Mouse (Mus musculus): ENCODE results near the gene Pi4ka. TPM values are rescaled to one million over a fixed set of nuclear protein-coding genes. Genes with fewer than 3 reads are reported as not detected.

Pi4ka gene
- polyA plus RNA-seq, 1 experiment from 2014 or later = 28.1 TPM

Other genes with a start within 250 kb of the Pi4ka start
- gene Ube2l3, start 203.7 kb downstream of the Pi4ka start, polyA plus RNA-seq (2015; fragmentation: Nextera tagmentation; extraction: Ambion mirVana) = 255 and 264 TPM in 2 replicates
- gene Rimbp3, start 197.7 kb downstream of the Pi4ka start, polyA plus RNA-seq (2015; fragmentation: Nextera tagmentation; extraction: Ambion mirVana) = 0.13 and 0.30 TPM in 2 replicates
- gene Hic2, start 172.7 kb downstream of the Pi4ka start, polyA plus RNA-seq (2015; fragmentation: Nextera tagmentation; extraction: Ambion mirVana) = 3.2 and 4.0 TPM in 2 replicates
- gene Tmem191c, start 130.2 kb downstream of the Pi4ka start, polyA plus RNA-seq (2015; fragmentation: Nextera tagmentation; extraction: Ambion mirVana) = 9.2 and 11.6 TPM in 2 replicates
- gene Serpind1, start 74.9 kb downstream of the Pi4ka start, polyA plus RNA-seq (2015; fragmentation: Nextera tagmentation; extraction: Ambion mirVana) = 0.35 and 1.9 TPM in 2 replicates
- gene Snap29, start 328 bp downstream of the Pi4ka start, polyA plus RNA-seq (2015; fragmentation: Nextera tagmentation; extraction: Ambion mirVana) = 10.7 and 11.5 TPM in 2 replicates
- gene Crkl, start 45.7 kb upstream of the Pi4ka start, polyA plus RNA-seq (2015; fragmentation: Nextera tagmentation; extraction: Ambion mirVana) = 40.6 and 46.3 TPM in 2 replicates
- 0.91 and 1.6 TPM in 2 replicates for gene Aifm3, start 83.3 kb upstream of the Pi4ka start, polyA plus RNA-seq (2015; fragmentation: Nextera tagmentation; extraction: Ambion mirVana)
- gene Lztr1, start 102.4 kb upstream of the Pi4ka start, polyA plus RNA-seq (2015; fragmentation: Nextera tagmentation; extraction: Ambion mirVana) = 45.6 and 60.6 TPM in 2 replicates
- gene Thap7, start 124.8 kb upstream of the Pi4ka start, polyA plus RNA-seq (2015; fragmentation: Nextera tagmentation; extraction: Ambion mirVana) = 29.5 and 38.7 TPM in 2 replicates
- gene Lrrc74b, start 154.9 kb upstream of the Pi4ka start, polyA plus RNA-seq (2015; fragmentation: Nextera tagmentation; extraction: Ambion mirVana) = 0.19 and 0.36 TPM in 2 replicates
- gene P2rx6, start 155.6 kb upstream of the Pi4ka start, polyA plus RNA-seq (2015; fragmentation: Nextera tagmentation; extraction: Ambion mirVana) = 0.60 and 0.80 TPM in 2 replicates
- gene Slc7a4, start 176.9 kb upstream of the Pi4ka start, polyA plus RNA-seq (2015; fragmentation: Nextera tagmentation; extraction: Ambion mirVana) = 9.5 and 11.2 TPM in 2 replicates
- 17.2 and 23.2 TPM in 2 replicates for gene Smpd4, start 213.0 kb upstream of the Pi4ka start, polyA plus RNA-seq (2015; fragmentation: Nextera tagmentation; extraction: Ambion mirVana)
- 3.1 and 3.2 TPM in 2 replicates for gene Ccdc74a, start 240.2 kb upstream of the Pi4ka start, polyA plus RNA-seq (2015; fragmentation: Nextera tagmentation; extraction: Ambion mirVana)